Mouse (Mus musculus): ENCODE results near the gene Bcl11b.

Bcl11b gene

DNA sequence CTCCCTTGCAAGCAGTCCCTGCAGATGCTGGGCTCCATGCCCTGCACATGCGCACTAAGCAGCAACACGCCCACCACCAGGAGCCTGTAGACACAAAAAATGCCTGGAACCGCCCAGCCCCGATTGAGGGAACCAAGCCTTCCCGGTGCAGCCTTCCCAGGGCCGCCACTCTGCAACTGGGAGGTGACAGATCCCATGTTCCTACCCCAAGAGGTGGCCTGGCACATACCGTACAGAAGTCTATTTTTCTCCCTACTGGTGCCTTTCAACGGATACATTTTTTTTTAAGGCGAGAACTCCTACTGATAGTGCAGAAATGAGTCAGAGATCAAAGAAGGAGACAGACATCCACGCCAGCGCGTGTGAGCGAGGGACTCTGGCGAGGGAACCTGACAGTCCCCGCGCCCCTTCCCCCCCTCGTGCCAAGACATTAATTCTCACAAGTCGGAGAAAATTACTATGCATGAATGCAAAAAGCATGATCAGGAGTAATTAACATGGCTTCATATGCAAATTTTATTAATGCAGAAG lies 33.5 kb downstream of the Bcl11b start:
- no peak for DNase-seq

DNA sequence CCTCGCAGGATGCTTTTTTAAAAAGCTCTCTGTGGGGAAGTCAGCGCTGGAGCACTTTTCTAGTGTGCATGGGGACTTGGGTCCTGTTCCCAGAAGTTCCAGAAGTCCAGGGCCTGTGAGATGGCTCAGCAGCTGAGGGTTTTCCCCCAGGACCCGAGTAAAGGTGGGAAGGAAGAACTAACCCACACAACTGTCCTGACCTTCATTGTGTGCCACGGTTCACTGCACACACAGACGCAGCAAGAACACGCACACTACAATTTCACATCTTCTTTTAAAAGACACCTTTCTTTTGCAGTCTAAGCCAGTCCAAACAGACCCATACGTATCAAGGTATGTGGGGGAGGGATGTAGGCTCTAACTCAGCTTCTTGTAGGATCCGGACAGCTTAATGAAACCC lies 34.3 kb downstream of the Bcl11b start:
- DNase-seq: no peak

- no peak for DNase-seq
Measured at GRCm38 (mm10) chr12:107968331-107968730, 35.1 kb downstream of the Bcl11b start.

GRCm38 (mm10) chr12:107967026-107967425 lies 36.4 kb downstream of the Bcl11b start:
- no peak for DNase-seq

DNA sequence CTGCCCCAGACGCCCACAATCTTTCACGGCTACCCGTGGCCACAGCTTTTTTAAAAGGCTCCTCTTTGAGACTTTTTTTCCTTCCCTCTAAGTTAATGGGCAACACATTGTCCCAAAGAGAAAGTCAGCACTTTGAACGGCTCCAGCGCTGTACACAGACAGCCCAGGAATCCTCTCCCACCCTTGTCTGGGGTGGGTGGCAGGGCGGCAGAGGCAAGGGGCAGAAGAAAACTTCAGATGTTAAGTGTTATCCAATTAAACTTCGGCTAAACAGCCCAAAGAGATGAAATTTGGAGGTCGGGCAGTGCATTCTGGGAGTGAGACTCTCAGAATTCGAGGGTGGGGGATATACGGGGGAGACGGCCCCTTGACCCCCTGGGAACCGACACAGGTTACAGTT lies 38.3 kb downstream of the Bcl11b start:
- no peak for DNase-seq

GRCm38 (mm10) chr12:107964396-107965085 lies 38.9 kb downstream of the Bcl11b start:
- peak; percentile 84 for DNase-seq

DNA sequence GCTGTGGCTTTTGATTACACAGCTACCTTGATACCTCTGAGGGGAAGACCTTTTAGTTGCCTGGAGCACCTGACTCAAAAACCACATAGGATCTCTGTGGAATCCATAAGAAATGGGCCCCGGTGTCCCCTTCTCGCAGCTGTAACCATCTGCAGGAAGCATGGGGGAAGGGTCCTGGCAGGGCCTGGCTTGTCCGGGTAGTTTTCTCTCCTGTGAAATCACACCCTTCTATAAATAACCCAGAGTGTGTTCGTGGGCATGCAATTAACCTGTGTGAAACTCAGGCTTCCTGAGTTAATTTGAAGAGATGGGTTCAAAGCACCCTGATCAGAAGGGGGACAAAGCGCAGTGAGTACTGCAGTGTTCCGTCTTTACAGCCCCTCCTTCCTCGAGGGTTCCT lies 40.5 kb downstream of the Bcl11b start:
- no peak for DNase-seq

GRCm38 (mm10) chr12:107961843-107962242 lies 41.6 kb downstream of the Bcl11b start:
- DNase-seq: no peak

DNA sequence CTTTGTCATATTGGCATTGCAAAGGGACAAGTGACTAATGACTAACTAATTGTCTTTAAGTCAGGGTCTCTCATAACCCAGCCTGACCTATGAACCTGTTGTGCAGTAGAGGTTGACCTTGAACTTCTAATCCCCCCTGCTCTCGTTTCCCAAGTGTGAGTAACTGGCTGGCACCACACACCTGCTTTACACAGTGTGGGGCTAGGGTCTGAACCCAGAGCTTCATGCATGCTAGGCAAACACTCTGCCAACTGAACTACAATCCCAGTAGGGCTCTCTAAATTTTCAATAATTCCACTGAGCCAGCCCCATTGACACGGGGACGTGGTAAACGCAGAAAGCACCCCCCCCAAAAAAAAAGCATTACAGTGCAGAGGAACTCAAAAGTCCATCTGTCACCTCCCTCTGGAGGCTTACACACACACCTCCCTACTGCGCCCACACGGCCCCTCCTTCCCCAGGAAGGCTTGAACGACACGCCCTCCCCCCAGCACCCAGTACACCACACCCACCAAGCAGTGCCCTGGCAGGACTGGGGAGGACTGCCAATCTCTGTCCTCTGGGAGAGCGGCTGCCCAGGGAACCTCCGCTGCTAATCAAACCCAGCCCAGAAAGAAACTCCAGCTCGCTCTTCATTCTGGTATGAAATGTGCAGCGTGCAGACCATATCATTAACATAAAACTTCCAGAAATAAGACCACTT lies 42.5 kb downstream of the Bcl11b start:
- DNase-seq: peak; percentile 49

DNA sequence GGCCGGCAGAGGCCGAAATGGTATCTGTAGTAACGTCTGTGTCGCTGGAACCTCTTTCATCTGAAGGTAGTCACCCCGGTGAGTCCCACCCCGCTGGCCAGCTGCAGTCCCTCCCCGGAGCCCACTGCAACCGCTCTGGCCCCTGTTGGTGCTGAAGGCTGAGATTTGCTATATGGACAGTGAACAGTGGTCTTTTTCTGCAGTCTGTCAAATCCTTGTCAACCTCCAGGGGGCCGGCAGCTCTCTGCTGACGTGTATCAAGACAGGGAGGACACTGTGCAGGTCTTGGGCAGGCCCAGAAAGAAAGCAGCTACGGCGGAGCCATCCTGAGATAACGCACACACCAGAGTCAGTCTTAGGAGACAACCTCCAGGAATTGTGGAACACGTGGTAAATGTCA lies 43.0 kb downstream of the Bcl11b start:
- no peak for DNase-seq

DNA sequence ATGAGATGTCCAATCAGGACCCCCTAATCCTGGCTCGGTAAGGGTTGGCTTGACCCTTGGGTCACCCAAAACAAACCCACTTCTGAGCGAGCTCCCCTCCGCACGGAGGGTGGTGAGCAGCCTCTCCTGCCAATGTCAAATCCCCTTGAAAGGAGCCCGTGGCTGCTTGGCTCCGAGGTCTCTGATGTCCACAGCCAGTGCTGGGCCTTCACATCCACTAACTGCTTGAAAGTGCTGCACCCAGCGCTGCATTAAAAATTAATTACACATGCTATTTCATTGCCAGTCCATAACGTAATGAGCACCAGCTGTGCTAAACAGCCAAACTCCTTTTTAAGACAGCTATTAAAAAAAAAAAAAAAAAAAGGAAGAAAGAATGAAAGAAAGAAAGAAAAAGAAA lies 43.5 kb downstream of the Bcl11b start:
- DNase-seq: no peak

DNA sequence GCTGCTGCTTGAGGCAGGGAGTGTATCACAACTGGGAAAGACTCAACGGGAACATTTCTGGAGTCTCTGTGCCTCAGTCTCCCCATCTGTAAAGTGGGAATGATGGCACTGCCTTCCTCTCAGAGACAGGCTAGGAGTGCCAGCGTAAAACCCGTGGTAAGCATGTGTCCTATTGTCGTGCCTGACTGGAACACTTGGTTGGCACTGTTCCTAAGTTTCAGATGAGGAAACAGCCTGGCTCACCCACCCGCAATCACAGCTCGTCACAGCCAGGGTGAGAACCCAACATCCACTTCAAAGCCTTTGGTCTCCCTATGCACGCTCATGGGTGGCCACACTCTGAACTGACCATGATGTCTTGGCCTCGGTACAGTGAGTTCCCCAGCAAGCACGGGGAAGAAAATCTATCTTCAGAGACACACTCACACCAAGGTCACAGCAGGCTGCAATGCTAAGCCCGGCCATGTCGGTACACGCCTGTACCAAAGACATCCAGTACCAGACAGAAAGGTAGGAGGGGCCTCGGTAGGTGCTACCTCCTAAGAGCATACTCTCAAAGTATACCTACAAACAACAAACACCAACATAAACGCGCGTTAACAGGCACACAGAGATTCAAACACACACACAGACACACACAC lies 50.2 kb downstream of the Bcl11b start:
- no peak for DNase-seq

GRCm38 (mm10) chr12:107952318-107952724 lies 51.1 kb downstream of the Bcl11b start:
- no peak for DNase-seq

- DNase-seq: no peak
Measured at GRCm38 (mm10) chr12:107950667-107951179, 52.7 kb downstream of the Bcl11b start.

DNA sequence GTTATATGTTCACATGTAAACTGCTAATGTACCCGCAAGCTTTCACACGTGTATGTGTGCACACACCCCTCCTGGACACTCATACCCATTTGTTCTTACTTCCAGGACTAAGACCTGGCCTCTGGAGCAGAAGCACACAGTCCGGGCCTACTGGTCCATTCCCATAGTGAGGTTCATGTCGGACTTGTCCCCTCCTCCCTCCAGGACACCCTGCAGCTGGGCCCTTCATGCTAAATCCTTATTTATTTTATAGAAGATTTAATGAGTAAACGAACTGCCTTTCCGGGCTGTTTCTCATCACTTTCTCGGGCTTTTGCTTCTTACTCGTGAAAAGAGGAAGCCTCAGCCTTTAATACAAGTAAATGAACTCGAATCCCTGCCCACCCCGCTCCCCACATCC lies 54.0 kb downstream of the Bcl11b start:
- DNase-seq: no peak

DNA sequence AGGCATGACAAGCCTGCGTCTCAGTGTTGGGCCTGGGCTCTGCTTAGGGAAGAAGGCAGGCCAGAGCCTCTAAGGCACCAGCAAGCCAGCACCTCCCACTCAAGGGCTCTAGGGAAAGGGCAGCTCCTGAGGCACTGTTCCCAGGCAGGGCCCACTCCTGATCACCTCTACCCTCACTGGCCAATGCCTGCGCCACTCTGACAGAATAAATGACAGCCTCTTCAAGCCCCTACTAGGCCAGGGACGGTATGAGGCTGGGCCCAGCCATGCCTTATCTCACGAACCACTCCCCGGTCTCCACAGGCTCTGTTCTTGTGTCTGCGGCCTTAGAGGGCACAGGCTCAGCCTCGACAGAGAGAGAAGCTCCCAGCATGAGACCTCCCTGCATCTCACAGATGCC lies 61.3 kb downstream of the Bcl11b start:
- DNase-seq: no peak

GRCm38 (mm10) chr12:107940774-107941173 lies 62.6 kb downstream of the Bcl11b start:
- no peak for DNase-seq

DNA sequence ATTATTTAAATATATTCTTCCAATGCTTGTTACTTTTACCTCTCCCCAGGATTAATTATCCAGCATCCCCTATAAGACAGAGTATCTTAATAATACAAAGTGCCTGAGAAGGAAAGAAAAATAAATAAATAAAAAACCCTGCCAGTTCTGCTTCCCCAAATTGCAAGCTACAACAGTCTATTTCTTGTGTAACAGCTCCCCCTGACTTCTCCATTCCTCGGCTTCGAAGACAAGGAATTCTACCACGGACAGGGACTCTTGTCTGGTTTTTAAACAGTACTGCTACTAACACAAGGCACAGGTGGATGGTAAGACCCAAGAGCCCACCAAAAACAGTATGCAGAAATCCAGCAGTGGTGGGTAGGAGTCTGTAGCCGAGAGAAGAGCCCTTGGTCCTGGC lies 64.2 kb downstream of the Bcl11b start:
- DNase-seq: no peak

DNA sequence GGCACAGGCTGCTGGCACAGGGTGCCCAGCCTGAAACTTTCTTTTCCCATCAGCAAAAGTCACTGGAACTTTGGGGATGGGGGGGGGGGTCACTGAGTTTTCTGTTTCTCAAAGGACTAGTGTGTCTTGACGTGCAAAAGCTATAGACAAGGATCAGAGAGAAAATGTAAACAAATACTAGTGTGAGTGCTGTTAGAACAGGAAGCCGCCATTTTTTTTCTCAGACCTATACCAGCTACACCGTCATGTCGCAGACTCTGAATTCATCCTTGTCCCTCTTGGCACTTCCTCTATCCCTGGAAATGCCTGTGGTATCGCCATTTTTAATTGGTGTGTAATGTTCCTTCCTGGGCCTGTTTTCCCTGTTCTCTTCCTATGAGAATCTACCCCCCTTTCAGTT lies 66.4 kb downstream of the Bcl11b start:
- no peak for DNase-seq

- DNase-seq: no peak
Measured at GRCm38 (mm10) chr12:107936406-107936805, 67.0 kb downstream of the Bcl11b start.

- DNase-seq: no peak
Measured at GRCm38 (mm10) chr12:107934831-107935437, 68.5 kb downstream of the Bcl11b start.

- no peak for DNase-seq
Measured at GRCm38 (mm10) chr12:107932140-107932539, 71.3 kb downstream of the Bcl11b start.

DNA sequence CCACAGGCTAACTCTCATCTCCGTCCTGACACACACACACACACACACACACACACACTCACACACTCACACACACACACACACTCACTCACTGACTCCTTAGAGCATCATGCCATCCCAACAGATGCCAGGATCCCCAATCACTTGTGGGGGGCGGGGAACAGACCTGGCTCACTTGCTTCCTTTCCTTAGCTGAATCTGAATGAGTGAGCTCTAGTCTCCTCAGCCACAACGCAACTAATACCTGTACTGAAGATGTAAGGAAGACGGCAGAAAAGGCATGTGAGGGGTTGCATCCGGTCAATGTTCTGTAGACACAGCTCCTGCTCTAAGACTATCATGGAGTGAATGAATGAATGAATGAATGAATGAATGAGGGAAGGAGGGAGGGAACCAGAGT lies 71.9 kb downstream of the Bcl11b start:
- no peak for DNase-seq

Data from thymus, postnatal 14 days (tissue).